Mouse (Mus musculus) left cerebral cortex, adult 9 months (tissue): Measurements from ENCODE around the gene Dlx1.

Experiments used
- DNase-seq, 2 experiments: peaks; one replicate each; pipeline ENCODE4 v3.0.0; 2022; ENCODE audit warnings: low spot score in 2 of 2

Dlx1 gene

GRCm38 (mm10) chr2:71528714-71529510 lies 999 bp downstream of the Dlx1 start:
- DNase-seq, result no peak

GRCm38 (mm10) chr2:71529511-71530351 lies 1.8 kb downstream of the Dlx1 start:
- DNase-seq, result no peak

GRCm38 (mm10) chr2:71530391-71531123 lies 2.6 kb downstream of the Dlx1 start:
- no peak for DNase-seq

- DNase-seq, result no peak
Observed at GRCm38 (mm10) chr2:71531124-71531590, 3.2 kb downstream of the Dlx1 start.

- DNase-seq, result no peak
Observed at GRCm38 (mm10) chr2:71531990-71532970, 4.4 kb downstream of the Dlx1 start.

- DNase-seq, result no peak
Observed at GRCm38 (mm10) chr2:71533094-71533493, 5.2 kb downstream of the Dlx1 start.

- no peak for DNase-seq
Observed at GRCm38 (mm10) chr2:71534242-71535052, 6.5 kb downstream of the Dlx1 start.

- DNase-seq, result no peak
Observed at GRCm38 (mm10) chr2:71540611-71541417, 12.9 kb downstream of the Dlx1 start.

GRCm38 (mm10) chr2:71541418-71542226 lies 13.7 kb downstream of the Dlx1 start:
- no peak for DNase-seq

GRCm38 (mm10) chr2:71542227-71542815 lies 14.4 kb downstream of the Dlx1 start:
- no peak for DNase-seq

GRCm38 (mm10) chr2:71542816-71543301 lies 14.9 kb downstream of the Dlx1 start:
- no peak for DNase-seq

- no peak for DNase-seq
Observed at GRCm38 (mm10) chr2:71543531-71543930, 15.6 kb downstream of the Dlx1 start.

- no peak for DNase-seq
Observed at GRCm38 (mm10) chr2:71543948-71544347, 16.0 kb downstream of the Dlx1 start.

GRCm38 (mm10) chr2:71544391-71545285 lies 16.7 kb downstream of the Dlx1 start:
- DNase-seq, result no peak

GRCm38 (mm10) chr2:71545401-71545881 lies 17.5 kb downstream of the Dlx1 start:
- no peak for DNase-seq

- DNase-seq, result no peak
Observed at GRCm38 (mm10) chr2:71545882-71546639, 18.1 kb downstream of the Dlx1 start.
